Mouse (Mus musculus): Measurements from ENCODE around the gene Tpcn1.

DNA sequence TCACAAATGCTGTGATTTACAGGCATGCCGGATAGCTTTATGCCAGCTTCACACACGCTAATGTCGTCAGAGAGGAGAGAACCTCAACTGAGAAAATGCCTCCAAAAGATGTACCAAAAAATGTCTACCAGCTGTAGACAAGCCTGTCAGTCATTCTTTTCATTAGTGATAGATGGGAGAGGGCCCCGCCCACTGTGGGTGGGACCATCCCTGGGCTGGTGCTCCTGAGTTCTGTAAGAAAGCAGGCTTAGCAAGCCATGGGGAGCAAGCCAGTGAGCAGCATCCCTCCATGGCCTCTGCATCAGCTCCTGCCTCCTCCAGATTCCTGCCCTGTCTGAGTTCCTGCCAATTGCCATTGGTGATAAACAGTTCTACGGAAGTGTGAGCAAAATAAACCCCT lies 47.2 kb upstream of the Tpcn1 start:
- TF ChIP-seq ZNF384 (IDR thresholded peaks at IDR 0.05; ENCODE audit: low read depth, low read length): no peak
- TF ChIP-seq CHD2 (IDR thresholded peaks at IDR 0.05; ENCODE audit: low read depth, low read length): no peak
